Mouse (Mus musculus) kidney, postnatal 14 days (tissue): Measurements from ENCODE around the gene Gcnt2.

Experiments
- DNase-seq: peaks from one replicate; pipeline ENCODE4 v3.0.0; 2022; ENCODE audit warnings: mixed read lengths

Gcnt2 gene

DNA sequence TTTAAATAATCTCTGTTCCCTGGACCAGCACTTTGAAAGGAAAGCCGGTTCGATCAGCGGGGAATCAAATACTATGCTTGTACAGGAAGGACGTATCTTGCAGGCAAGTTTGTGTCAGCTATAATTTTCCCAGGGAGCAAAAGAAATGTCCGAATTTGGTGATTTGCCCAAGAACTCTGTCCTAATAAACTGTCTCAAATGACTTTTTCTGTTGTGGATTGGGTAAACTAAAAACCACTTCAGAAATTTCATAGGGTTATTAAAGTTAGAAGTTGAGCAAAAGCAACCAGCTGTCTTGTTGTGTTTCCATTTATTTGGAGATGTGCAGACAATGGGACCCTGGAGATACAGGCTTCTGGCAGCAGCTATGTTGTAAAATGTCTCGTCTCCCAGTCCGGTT is 47.7 kb downstream of the Gcnt2 start:
- no peak for DNase-seq

DNA sequence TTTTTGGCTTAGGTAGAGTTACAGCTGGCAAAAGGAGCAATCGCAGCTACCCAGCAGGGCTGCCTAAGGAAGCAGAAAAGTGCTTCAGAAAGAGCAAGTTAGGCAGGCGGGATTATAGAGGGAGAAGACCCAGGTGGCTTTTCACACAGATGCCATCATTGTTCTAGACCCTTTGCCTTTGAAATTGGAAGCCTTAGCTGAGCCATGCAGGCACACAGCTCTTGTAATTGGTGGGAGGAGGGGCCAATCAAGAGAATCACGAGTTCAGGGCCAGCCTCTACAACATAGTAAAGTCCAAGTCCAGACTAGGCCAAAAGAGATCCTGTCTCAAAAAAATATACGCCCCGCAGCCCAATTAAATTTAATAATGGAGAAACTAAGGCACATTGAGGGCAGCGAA is 48.5 kb downstream of the Gcnt2 start:
- no peak for DNase-seq

DNA sequence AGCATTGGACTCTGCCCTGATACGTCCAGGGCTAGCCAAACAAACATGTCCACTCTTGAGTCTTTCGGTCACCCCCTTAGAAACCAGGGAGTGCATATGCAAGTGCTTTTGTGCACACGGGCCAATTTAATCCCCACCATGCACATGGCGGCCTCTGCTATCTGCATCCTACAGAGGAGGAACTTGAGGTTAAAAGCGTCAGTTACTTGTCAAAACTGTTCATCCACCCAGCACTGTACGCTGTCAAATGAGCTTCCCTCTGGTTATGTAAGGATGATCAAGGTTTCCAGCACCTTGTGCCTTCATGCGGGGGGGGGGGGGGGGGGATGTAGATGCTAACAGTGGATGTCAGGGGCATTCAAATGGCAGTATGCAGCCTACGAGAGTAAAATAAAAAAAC is 49.5 kb downstream of the Gcnt2 start:
- DNase-seq = no peak

DNA sequence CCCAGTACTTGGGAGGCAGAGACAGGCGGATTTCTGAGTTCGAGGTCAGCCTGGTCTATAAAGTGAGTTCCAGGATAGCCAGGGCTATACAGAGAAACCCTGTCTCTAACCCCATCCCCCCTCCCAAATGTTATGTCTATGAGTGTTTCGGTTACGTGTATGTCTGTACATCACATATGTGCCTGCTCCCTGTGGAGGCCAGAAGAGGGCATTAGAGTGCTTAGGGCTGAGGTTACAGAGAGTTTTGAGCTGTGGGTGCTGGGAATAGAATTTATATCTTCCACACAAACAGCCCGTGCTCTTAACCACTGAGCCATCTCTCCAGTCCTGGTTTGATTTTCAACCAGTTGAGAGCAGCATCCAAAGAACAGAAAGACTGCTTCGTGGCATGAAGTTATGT is 50.5 kb downstream of the Gcnt2 start:
- DNase-seq = no peak

DNA sequence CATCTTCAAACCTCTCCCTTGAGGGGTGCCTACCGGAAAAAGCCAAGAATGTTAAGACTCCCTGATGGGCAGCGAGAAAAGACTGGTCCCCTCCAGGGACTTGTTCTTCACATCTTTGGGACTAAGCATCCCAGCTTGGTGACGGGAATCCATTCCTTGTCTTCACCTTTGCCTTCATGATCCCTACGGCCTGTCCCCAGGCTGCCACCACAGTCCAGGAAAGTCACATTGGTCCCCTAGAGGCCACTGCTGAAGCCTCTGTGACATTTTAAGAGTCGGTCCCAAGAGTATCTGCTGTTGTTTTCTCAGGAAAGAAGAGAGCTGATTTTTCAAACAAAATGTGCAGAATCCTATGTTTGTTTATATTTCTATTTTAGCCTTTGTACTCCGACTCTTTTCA is 52.4 kb downstream of the Gcnt2 start:
- DNase-seq = no peak

DNA sequence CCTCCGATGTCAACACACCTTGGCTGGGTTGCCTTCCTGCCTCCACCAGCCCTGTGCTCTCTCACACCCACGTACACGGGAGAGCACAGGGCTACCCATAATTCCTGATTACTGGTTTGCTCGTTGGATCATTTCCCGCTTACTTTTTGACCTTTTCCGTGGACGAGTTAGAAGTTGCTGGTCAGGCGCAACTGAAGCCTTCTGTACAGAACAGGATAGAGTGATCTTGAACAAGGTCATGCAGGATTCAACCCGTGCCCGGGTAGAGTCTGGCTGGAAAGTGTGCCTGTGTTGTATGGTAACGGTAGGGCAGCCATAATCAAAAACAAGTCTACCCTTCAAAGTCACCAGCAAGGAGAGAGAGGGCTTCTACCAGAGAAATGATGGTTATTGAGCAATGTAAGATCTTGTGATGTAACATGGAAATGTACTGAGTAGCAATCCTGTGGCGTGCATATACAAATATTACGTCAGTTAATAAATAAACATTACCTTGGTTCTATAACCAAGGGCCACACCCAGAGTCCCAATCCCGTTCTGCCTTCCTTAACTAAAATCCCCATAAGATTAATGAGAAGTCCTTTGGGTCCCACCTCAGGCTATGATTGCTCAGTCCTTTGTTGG is 54.0 kb downstream of the Gcnt2 start:
- DNase-seq = no peak

DNA sequence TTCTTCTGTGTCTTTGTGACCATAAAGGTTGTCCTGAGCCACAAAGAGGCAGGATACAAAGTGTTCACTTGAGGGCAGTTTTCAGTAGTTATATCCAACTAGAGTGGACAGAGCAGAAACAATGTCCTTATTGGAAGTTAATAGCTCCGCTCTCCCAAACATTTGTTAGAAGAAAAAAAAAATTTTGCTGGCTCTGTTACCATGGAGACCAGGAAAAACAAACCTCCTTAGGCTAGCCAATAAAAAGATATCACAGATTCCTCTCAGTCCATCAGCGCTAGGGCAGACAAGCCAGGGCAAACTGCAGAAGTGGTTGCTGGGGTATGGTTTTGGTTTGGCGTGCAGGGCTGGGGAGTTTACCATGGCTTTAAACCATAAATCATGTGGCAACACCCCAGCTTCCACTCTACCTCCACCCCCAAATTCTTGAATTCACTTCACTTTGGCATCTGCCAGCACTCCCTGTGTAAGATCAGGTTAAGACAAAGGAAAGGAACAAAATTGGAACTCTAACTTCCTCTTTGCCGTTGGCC is 54.6 kb downstream of the Gcnt2 start:
- DNase-seq = no peak

DNA sequence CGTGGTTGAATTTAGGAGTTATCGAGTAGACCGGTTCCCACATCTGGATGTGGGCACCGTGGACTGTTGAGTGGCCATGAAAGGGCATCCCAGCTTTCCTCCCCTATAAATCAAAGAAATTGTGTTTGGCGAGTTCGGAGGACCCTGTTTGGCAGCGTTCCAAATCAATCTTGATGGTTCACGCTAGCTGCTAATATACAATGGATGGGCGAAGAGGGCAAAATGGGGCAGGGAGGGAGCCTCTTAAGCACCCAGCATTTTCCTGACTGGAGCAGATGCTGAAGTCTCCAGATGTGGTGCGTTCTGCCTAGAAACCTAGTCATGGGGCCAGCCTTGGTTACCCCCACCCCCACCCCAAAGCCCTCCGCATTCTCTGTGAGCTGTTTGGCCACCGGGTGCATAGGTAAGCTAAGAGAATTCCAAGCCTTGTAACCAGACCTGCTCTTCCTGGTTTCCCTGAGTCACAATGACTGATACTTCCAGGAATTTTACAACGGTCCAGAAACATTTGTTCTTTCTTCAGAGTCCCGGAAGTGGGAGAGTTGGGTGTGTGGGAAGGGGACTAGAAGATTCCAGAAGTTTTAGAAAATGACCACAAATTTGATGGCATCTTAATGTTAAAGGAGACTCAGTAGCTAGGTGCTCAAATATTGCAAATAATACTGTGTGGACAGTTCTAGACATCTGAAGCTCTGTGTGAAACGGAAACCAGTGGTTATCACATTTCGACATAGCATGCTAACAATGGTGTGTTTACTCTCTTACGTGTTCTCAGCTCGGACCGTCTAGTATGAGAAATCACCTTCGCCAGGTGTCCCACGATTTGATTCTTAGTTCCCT is 57.0 kb downstream of the Gcnt2 start:
- DNase-seq = no peak

DNA sequence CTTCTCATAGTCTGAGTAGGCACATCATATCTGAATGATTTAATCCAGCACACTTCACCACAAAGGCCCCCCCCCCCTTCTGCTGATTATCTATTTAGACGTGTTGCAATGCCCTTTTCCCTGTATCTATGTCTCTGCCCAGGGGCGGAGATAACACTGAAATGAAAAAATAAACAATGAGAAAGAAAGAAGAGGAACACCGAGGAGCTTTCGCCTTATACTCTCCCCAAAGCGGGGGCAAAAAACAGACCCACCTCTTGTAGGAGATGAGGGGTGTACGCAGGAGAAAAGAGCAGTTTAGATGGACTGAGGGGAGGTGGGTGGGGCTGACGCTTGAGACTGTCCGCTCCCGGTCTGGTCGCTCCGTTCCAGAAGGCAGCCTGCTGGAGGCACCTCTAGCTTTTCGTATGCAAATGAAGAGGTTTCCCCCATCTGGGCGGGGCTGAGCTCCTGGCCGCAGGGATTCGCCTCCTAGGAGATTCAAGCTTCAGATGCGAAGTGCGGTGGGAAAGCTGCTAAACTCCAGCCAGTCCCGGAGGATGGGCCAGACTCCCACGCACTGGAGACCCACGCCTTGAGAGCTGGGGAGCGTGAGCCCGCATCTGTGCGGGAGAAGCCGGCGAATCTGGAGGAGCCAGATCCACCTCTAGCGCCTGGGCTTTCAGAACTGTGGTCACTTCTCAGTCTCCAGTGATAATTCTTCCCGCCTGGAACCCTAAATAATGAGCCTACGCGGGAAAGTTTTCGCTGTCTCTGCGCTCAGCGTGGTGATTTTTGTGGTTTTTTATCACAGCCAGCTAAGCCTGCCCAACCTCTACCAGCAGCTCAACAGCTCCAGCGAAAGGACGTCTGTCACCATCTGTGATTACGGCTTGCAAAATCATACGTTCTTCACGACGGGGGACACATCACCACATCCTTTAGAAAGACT is 57.9 kb downstream of the Gcnt2 start:
- peak; percentile 82 for DNase-seq

DNA sequence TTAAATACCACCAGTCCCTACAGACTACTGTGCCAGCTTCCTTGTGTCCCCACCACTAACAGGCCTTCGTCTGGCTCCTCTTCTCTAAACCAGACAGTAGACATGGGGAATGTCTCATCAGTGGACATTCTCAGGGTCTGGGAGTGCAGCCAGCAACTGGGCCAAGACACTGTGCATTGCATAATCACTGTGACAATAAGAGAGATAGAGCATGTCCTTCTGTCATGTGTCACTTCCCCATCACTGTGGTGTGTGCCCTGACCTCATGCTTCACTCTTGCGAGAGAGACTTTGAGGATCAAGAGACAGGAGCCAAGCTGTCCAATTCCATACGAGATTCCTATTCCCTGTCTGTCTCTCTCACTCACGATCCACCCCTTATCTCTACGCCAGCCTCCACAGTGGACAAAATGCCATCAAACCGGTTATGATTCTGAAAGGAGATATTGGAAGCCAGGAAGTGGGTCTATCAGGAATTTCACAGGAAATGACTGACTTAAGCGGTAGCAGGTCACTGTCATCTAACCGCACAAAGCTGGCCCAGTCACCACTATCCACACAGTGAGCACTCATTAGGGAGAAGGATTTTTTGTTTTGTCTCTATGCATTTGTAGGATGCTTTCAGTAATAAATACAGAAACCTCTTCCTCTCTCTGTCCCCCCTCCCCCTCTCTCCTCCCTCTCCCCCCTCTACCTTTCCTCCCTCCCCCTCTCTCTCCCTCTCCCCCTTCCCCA is 61.9 kb downstream of the Gcnt2 start:
- peak; percentile 61 for DNase-seq

DNA sequence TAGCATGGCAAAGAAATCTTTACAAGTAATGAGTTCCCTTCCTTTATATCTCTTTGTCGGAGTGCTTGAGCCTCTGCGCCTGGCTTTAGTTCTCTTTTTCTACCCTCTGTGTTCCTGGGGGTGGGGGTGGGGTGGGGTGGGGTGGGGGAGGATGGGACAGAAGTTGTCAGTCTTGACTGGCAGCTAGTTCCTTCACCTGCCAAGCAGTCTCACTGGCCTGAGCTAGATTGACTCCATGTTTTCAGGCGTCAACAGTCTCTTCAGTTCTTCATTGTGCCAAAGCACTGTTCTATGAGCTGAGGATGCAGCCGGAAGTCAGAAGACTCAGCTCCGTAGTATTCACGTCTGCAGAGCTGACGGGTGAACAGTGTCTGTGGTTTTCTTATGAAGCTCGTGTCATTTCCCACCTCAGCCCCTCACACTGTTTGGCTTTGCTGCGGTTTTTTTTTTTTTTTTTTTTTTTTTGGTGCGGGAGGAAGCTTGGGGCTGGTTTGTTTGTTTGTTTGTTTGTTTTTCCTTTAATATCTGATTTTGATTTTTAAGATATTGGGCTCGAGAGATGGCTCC is 62.8 kb downstream of the Gcnt2 start:
- no peak for DNase-seq

DNA sequence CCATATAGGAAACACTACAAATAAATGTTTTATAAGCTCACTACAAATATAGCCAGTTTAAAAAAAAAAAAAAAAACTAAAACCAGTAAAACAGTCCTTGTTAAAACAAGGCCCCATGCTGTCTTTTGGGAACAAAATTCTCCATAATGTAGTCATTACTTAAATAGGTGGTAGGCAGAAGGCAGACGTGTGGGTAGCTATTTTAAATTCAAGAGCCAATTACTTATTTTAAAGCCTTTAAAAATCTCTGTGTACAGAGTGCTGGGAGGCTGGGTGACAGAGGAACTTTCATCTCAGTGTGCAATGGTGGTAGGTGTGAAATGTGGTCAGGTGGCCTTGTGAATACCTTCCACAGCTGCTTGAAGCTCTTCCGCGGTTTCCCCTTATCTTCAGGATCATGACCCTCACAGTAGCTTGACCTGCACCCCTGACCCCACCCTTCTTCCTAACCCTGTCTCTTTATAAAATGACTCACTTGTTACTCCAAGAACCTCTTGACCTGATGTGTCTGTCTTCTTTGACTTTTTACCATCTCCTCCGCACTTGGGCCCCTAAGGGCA is 64.3 kb downstream of the Gcnt2 start:
- no peak for DNase-seq

DNA sequence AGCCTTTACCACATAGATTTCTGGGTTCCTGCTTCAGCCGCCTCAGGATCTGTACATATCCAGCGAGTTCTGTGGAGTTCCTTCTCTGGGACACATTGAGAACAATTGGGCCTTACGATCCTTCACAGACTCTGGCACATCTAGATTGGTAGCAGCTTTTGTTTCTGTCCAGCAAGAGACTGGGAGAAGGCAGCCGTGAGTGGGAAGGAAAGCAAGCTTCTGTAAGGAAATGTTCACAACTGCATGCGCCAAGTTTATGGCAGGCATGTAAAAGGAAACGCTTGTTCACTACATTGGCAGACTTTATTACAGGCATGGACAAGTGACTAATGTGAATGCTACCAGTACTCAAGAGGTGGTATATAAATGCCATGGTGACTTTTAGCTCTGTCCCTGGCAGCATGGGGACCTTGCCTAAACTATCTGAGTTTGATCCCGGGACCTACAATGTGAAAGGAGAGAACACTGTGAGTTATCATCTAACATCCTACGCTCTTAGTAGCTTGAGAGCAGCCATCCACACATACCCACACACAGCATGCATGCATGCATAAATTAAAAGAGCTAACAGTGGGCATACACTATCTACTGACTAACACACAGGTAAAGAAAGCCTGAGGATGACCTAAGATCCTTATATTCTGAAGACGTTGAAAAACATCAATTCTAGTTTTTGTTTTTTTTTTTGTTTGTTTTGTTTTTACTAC is 68.8 kb downstream of the Gcnt2 start:
- no peak for DNase-seq

DNA sequence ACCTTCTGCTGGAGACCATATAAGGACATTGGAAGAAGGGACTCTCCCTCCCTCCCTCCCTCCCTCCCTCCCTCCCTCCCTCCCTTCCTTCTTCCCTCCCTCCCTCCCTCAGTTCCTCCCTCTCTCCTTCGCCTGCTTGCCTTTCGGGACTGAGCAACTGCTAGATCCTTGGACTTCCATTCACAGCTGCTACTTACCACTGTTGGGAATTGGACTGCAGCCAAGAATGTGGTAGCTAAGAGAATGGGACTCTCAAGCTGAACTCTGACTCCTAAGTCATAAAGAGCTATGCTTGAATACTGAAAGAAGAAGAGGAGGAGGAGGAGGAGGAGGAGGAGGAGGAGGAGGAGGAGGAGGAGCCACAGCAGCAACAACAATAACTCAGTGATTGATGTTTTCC is 72.3 kb downstream of the Gcnt2 start:
- DNase-seq = peak; percentile 84

DNA sequence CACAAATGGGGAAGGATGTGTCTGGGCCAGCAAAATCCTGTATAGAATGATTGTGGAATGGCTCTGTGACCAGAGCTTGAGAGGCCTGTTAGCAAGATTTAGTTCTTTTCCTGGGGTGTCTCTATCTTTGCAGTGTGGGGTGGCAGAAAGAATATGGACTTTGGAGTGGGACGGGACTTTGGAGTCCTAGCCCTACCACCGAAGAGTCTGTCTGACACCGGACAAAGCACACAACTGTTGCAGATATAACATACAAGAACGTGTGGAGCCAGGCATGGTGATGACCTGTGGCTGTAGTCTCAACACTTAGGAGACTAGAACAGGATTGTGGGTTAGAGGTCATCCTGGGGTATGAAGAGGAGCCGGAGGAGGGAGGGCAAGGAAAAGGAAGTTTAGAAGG is 73.0 kb downstream of the Gcnt2 start:
- no peak for DNase-seq

DNA sequence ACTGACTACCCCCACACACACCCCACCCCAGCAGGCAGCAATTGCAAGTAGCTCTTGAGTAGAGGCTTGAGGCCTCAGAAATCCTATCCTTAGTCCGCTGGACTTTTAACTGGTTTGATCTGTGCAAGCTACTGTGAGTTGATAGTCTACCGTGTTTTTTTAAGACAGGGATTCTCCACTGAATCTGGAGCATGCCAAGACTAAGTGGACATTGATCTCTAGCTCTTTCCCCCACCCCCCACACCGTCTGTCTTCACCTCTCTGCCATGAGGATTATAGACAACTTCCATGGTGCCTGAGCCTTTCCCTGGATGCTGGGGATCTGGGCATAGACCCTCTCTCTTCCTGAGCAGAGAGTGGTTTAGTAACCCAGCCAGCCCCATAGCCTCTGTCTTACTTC is 74.8 kb downstream of the Gcnt2 start:
- peak; percentile 66 for DNase-seq

DNA sequence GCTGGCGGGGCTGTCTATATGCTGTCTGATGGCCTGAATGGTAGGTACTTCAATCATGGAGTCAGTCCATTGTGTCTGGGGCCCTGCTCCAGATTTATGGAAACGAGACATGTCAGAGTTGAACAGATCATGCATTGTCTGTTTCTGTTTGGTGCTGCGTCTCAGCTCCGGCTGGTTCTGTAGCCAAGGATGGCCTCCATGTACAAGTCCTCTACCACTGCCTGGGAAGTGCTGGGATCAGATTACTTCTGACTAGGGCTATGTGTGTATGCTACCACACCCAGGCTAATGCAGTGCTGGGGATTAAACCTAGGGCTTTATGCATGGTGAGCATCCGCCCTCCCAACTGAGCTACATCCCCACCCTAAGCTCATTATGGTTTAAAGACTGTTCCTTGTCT is 78.0 kb downstream of the Gcnt2 start:
- DNase-seq = no peak

DNA sequence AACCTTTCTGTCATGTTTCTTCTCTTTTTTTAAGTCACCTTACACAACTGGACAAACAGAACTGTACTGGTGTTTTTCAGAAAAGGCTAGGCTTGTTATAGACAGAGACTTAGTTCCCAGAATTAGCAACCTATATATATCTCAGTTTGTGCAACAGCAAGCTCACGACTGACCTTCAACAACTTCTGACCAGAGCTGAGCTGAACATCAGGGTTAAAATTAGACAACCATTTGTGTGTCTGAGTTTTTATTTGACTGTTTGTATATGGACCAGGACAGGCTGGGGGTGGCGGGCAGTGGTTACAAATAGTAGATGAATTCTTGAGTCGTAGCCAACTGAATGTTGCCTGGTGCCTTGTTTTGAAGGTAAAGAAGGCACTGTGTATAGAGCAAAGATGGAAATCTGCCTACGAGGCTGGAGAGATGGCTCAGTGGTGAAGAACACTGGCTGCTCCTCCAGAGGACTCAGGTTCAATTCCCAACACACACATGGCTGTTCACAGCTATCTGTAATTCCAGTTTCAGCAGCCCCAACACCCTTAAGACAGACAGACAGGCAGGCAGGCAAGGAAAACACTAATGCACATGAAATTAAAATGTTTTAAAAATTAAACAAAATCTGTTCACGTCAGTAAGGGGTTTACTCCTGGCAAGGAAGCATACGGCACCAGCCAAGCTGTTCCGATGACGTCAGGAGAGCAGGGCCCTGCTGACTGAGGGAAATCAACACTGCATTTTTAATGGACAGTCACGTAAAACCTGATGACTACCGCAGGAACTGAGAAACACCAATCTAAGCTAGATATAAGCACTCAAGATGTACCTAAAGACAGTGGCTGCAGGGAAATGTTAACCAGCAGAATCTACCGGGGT is 79.2 kb downstream of the Gcnt2 start:
- peak; percentile 37 for DNase-seq

DNA sequence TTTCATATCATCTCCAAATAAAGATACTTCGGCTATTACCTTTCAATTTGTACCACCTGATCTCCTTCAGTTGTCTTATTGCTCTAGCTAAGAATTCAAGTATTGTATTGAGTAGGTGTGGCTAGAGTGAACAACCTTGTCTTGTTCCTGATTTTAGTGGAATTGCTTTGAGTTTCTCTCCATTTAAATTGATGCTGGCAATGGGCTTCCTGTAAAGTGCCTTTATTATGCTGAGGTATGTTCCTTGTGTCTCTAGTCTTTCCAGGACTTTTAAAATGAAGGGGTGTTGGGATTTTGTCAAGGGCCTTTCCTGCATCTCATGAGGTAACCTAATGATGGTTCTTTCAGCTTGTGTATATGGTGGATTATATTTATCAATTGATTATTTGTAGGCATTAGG is 83.5 kb downstream of the Gcnt2 start:
- DNase-seq = no peak

DNA sequence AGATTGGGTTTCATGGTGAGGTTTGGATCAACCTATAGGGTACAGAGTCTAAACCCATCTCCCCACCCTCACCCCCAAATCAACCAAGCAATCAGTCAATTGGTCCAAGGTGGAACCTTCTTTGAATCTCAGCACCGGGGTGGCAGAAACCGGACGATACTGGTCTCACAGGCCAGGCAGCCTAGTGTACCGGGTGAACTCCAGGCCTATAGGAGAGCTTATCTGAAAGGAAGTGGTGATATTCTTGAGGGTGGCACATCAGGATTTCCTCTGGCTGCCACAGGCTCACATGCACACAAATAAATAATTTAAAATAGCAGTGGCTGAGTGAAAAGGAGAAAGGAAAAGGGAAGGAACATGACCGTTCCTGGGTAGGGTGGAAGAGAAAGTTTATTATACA is 84.4 kb downstream of the Gcnt2 start:
- no peak for DNase-seq
